Mouse (Mus musculus) heart, embryonic 11.5 days (tissue): ENCODE measurements around the gene Slc45a2. TPM values are rescaled to one million over a fixed set of nuclear protein-coding genes. Genes with fewer than 3 reads are reported as not detected.

Source experiments
- ATAC-seq: fragments of 200-750 bp; cut with Nextera tagmentation; replicated peaks from 2 replicates; pipeline ENCODE4 v1.8.0; 2017; ENCODE audit warnings: moderate library complexity; ENCODE audit not compliant: insufficient number of reproducible peaks, low FRiP score, low TSS enrichment
- H3K27ac ChIP-seq: fragments of 300-500 bp; sonication (generic); 2 replicates; pipeline ENCODE4 v1.5.1; 2014; ENCODE audit warnings: mild to moderate bottlenecking, low read depth, low read length
- H3K27me3 ChIP-seq: fragments of 300-500 bp; sonication (generic); 2 replicates; pipeline ENCODE4 v1.6.1; 2014; ENCODE audit warnings: mild to moderate bottlenecking, low read length, mixed read lengths; ENCODE audit not compliant: control insufficient read depth, insufficient read depth
- H3K36me3 ChIP-seq: fragments of 300-500 bp; sonication (generic); 2 replicates; pipeline ENCODE4 v1.6.1; 2014; ENCODE audit warnings: mild to moderate bottlenecking, low read length, moderate library complexity, mixed read lengths; ENCODE audit not compliant: control insufficient read depth, insufficient read depth
- H3K4me1 ChIP-seq: fragments of 300-500 bp; sonication (generic); 2 replicates; pipeline ENCODE4 v1.6.1; 2014; ENCODE audit warnings: low read length; ENCODE audit not compliant: control insufficient read depth, insufficient read depth
- H3K4me2 ChIP-seq: fragments of 300-500 bp; sonication (generic); 2 replicates; pipeline ENCODE4 v1.6.1; 2014; ENCODE audit warnings: mild to moderate bottlenecking, moderate library complexity
- H3K4me3 ChIP-seq: fragments of 300-500 bp; sonication (generic); 2 replicates; pipeline ENCODE4 v1.5.1; 2014; ENCODE audit warnings: low read depth, low read length
- H3K9ac ChIP-seq: fragments of 300-500 bp; sonication (generic); 2 replicates; pipeline ENCODE4 v1.6.1; 2014; ENCODE audit warnings: mild to moderate bottlenecking, low read depth, low read length, moderate library complexity
- H3K9me3 ChIP-seq: fragments of 300-500 bp; sonication (generic); replicated peaks from 2 replicates; pipeline ENCODE4 v1.6.1; 2016; ENCODE audit warnings: low read length; ENCODE audit not compliant: control insufficient read depth
- WGBS: fragments of 180-500 bp; shearing (Covaris S2); extraction: QIAGEN DNeasy Blood & Tissue Kit; methylation state at CpG from one replicate; pipeline ENCODE4 v1.1.7; 2014; ENCODE audit not compliant: insufficient replicate concordance; 5-methylcytosine and 5-hydroxymethylcytosine counted together
- polyA plus RNA-seq: library from polyadenylated mRNA; unstranded; fragments of >200 nt; fragmentation: Nextera tagmentation; extraction: Ambion mirVana; gene quantifications from 2 replicates; pipeline ENCODE4 v1.2.1, GENCODE M21; 2014

The Slc45a2 gene
- polyA plus RNA-seq, 1 experiment from 2014 or later: 0.04 TPM

- peak overlapping the region; percentile 47 for H3K4me3 ChIP-seq
- H3K27me3 ChIP-seq: no peaks in the 10 kb centered on the region
- no peaks in the 10 kb centered on the region for H3K36me3 ChIP-seq
- H3K4me2 ChIP-seq: peak overlapping the region; percentile 85
- no peak overlapping the region for H3K27ac ChIP-seq
- H3K9me3 ChIP-seq: no peaks in the 10 kb centered on the region
- H3K4me1 ChIP-seq: peaks cover 14% of the 10 kb centered on the region; the same call in 1 of the 2 replicates
- no peak for ATAC-seq
- H3K9ac ChIP-seq: peak overlapping the region; percentile 12; the same call in 1 of the 2 replicates
- WGBS: 13% methylated on average over 5 of the region's 5 CpGs
Observed at GRCm38 (mm10) chr15:11066299-11066698, 65.8 kb downstream of the Slc45a2 start.

DNA sequence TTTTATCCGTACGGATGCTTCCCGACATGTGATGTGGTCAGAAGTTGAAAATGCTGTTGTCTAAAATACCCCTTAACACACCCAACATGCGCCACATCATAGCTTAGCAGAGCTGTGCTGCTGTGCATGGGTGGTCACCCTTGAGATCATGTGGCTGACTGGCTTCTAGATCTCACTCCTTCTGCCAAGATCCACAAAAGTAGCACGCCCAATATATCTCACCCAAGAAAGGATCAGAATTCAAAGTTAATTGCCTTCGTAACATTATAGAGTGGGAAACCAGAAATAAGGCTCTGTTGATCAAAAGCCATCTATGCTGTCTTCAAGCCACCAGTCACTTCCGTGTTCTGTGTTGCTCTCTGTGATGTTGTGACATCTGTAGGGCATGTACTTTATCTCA lies 67.4 kb downstream of the Slc45a2 start:
- no peaks in the 10 kb centered on the region for H3K9me3 ChIP-seq
- 85% methylated on average over 7 of the region's 7 CpGs for WGBS
- ATAC-seq: no peak
- peaks cover 14% of the 10 kb centered on the region; the same call in 1 of the 2 replicates for H3K4me1 ChIP-seq
- no peak overlapping the region for H3K4me3 ChIP-seq
- H3K4me2 ChIP-seq: no peak overlapping the region
- no peaks in the 10 kb centered on the region for H3K36me3 ChIP-seq
- no peak overlapping the region for H3K27ac ChIP-seq
- no peaks in the 10 kb centered on the region for H3K27me3 ChIP-seq
- H3K9ac ChIP-seq: no peak overlapping the region

DNA sequence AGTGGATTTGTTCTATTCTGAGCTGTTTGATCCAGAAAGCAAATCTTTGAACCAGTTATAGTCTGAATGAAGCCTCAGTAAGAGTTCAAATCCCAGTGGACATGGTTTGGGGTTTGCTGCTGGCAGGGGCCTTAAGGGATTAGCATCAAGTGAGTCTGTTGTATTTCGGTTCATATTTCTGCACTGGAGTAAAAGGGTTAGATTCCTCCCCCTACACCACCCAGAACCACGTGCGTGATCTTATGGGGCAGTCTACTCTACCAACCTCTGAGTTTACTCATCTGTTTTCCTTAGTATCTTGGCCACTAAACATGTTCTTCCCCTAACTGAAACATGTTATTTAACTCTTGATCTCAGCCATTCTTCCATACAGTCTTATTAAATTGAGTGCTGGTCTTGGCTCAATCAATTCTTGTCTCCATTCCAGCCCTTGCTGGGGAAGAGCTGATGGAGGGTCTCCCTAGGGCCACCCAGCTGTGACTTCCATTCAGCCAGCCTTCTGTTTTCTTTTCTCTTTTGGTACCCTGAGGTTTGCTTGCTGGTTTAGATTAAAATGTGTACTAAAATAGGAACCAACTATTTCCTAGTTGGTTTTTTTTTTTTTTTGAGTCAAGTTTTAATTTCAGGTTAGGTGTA lies 75.3 kb downstream of the Slc45a2 start:
- WGBS: 78% methylated on average over 3 of the region's 3 CpGs
- no peaks in the 10 kb centered on the region for H3K4me1 ChIP-seq
- H3K36me3 ChIP-seq: no peaks in the 10 kb centered on the region
- H3K27me3 ChIP-seq: no peaks in the 10 kb centered on the region
- no peaks in the 10 kb centered on the region for H3K9me3 ChIP-seq
- H3K4me2 ChIP-seq: no peak overlapping the region
- ATAC-seq: no peak
- no peak overlapping the region for H3K27ac ChIP-seq
- H3K9ac ChIP-seq: no peak overlapping the region
- H3K4me3 ChIP-seq: no peak overlapping the region

Other genes starting within 250 kb of the Slc45a2 start
- 0.19 and 0.66 TPM in 2 replicates for gene C1qtnf3, start 48.4 kb upstream of the Slc45a2 start, polyA plus RNA-seq
- 16.7 and 16.9 TPM in 2 replicates for gene Amacr, start 19.0 kb upstream of the Slc45a2 start, polyA plus RNA-seq
- gene Rxfp3, start 37.3 kb downstream of the Slc45a2 start, polyA plus RNA-seq: 0.25 TPM in 1 of 2 replicates, not detected in the other
- 1.4 and 1.5 TPM in 2 replicates for gene Adamts12, start 64.1 kb downstream of the Slc45a2 start, polyA plus RNA-seq